11 mouse cellular contexts compared by ENCODE assay signal in genomic region chrX:36884719-36885118, GRCm38 (mm10). TPM values are rescaled to one million over a fixed set of nuclear protein-coding genes. Genes with fewer than 3 reads are reported as not detected.
DNase-seq lines count a peak whose midpoint lies in the region; ATAC-seq and TF ChIP-seq lines count a peak whose summit lies in the region.
"Had no signal": no experiment of that assay in that cellular context is flagged by ENCODE, and none has a peak within 500 bp of the region (broad histone marks: within the 10 kb centered on the region; RNA-seq: fewer than 3 reads in every experiment).

No protein-coding gene starts in this region.

- TF ChIP-seq CTCF in layer of hippocampus, adult 2 months (conservative IDR thresholded peaks at IDR 0.05), result peak; percentile 63
- no peak for TF ChIP-seq CTCF in thymus, adult 2 months (IDR thresholded peaks at IDR 0.05; ENCODE audit: borderline replicate concordance, control insufficient read depth, extremely low read depth, insufficient read depth, low read length, poor library complexity)
- peak; percentile 58 for TF ChIP-seq CTCF in stomach, postnatal 0 days (IDR thresholded peaks at IDR 0.05; ENCODE audit: low read depth)

- no peak overlapping the region for H3K27ac ChIP-seq in layer of hippocampus, adult 2 months
- H3K27ac ChIP-seq in thymus, adult 2 months (ENCODE audit: control insufficient read depth, insufficient read depth, low read length), result no peak overlapping the region
- H3K27ac ChIP-seq in stomach, postnatal 0 days (replicated peaks), result no peak overlapping the region

- no peak overlapping the region for H3K4me2 ChIP-seq in stomach, postnatal 0 days (replicated peaks; ENCODE audit: low read depth)
- H3K4me2 ChIP-seq: heart, embryonic 11.5 days had no signal

- no peak for ATAC-seq in CD4-positive, CD25-positive, alpha-beta regulatory T cell, adult 4 months
- no peak for ATAC-seq in stomach, postnatal 0 days (ENCODE audit: low FRiP score, low TSS enrichment)
- ATAC-seq: intestine, embryonic 16.5 days had no signal

- no peaks in the 10 kb centered on the region for H3K4me1 ChIP-seq in thymus, adult 2 months (replicated peaks; ENCODE audit: control insufficient read depth, insufficient read depth, low read length)
- H3K4me1 ChIP-seq in stomach, postnatal 0 days (replicated peaks; ENCODE audit: control insufficient read depth, insufficient read depth), result no peaks in the 10 kb centered on the region

- no peaks in the 10 kb centered on the region for H3K36me3 ChIP-seq in thymus, adult 2 months (ENCODE audit: control insufficient read depth, insufficient read depth, low read length)
- H3K36me3 ChIP-seq in stomach, postnatal 0 days (ENCODE audit: control insufficient read depth, insufficient read depth, low read length), result no peaks in the 10 kb centered on the region

- H3K9ac ChIP-seq in stomach, postnatal 0 days (ENCODE audit: low read length), result no peak overlapping the region

- no peak overlapping the region for H3K4me3 ChIP-seq in layer of hippocampus, adult 2 months
- no peak overlapping the region for H3K4me3 ChIP-seq in thymus, adult 2 months (ENCODE audit: control insufficient read depth, insufficient read depth, low read length)
- no peak overlapping the region for H3K4me3 ChIP-seq in stomach, postnatal 0 days (ENCODE audit: low read depth, low read length)

- 100% methylated on average over 1 of the region's 1 CpGs for WGBS in thymus, adult 2 months
- WGBS in stomach, postnatal 0 days, result 88% methylated on average over 1 of the region's 1 CpGs

- TF ChIP-seq POLR2A in thymus, adult 2 months (IDR thresholded peaks at IDR 0.05; ENCODE audit: control insufficient read depth, extremely low read depth, insufficient read depth, low read length, poor library complexity), result no peak

- TF ChIP-seq EP300 in stomach, postnatal 0 days (optimal IDR thresholded peaks at IDR 0.05), result no peak

- peak; percentile 44 for DNase-seq in CD4-positive, CD25-positive, alpha-beta regulatory T cell, adult 2 months (ENCODE audit: low read depth, low spot score)
- no peak for DNase-seq in layer of hippocampus, adult 2 months (ENCODE audit: low spot score in 2 of 2)
- DNase-seq in layer of hippocampus, adult 11-12 months (ENCODE audit: low spot score), result no peak
- DNase-seq in thymus, postnatal 4 days, result peak; percentile 57
- DNase-seq in thymus, adult 2 months, result no peak
- peak; percentile 21 for DNase-seq in stomach, postnatal 0 days (ENCODE audit: low spot score)
- no peak for DNase-seq in gastrocnemius, postnatal 10 days
- DNase-seq: cerebellum, adult 9-10 months had no signal

- no peaks in the 10 kb centered on the region for H3K27me3 ChIP-seq in thymus, adult 2 months (ENCODE audit: control insufficient read depth, insufficient read depth, low read length)
- no peaks in the 10 kb centered on the region for H3K27me3 ChIP-seq in stomach, postnatal 0 days (ENCODE audit: control insufficient read depth, insufficient read depth, low read length)

- H3K9me3 ChIP-seq in stomach, postnatal 0 days (ENCODE audit: control insufficient read depth, low read length), result no peaks in the 10 kb centered on the region

RNA-seq across cellular contexts. Expression of gene C330007P06Rik, which starts 10.8 kb away (rescaled TPM):
- polyA plus RNA-seq in CD4-positive, CD25-positive, alpha-beta regulatory T cell, adult 4 months (2017; shearing (Covaris generic)), result 10 to 100 TPM; 26.8 to 28.7 TPM
- total RNA-seq in layer of hippocampus, adult 2 months (2021), result 10 to 100 TPM; 40.4 TPM
- polyA plus RNA-seq in thymus, adult 2 months (2012; rRNA removed), result 15.3 and 18.9 TPM in 2 replicates
- polyA plus RNA-seq in stomach, postnatal 0 days (2015; fragmentation: Nextera tagmentation; extraction: Ambion mirVana), result 14.6 and 15.1 TPM in 2 replicates
- total RNA-seq in gastrocnemius, postnatal 10 days (2021), result 10 to 100 TPM; 12.1 to 13.8 TPM

RNA-seq across cellular contexts. Expression of gene Ube2a, which starts 11.0 kb away (rescaled TPM):
- 100 to 1,000 TPM; 110 to 131 TPM for polyA plus RNA-seq in CD4-positive, CD25-positive, alpha-beta regulatory T cell, adult 4 months (2017; shearing (Covaris generic))
- 10 to 100 TPM; 52.0 to 53.8 TPM for total RNA-seq in layer of hippocampus, adult 2 months (2021)
- 45.9 and 53.4 TPM in 2 replicates for polyA plus RNA-seq in thymus, adult 2 months (2012; rRNA removed)
- polyA plus RNA-seq in stomach, postnatal 0 days (2015; fragmentation: Nextera tagmentation; extraction: Ambion mirVana), result 128 and 139 TPM in 2 replicates
- 10 to 100 TPM; 45.4 to 45.8 TPM for total RNA-seq in gastrocnemius, postnatal 10 days (2021)

RNA-seq across cellular contexts. Expression of gene Nkrf, which starts 18.0 kb away (rescaled TPM):
- 1 to 10 TPM; 2.0 TPM for polyA plus RNA-seq in CD4-positive, CD25-positive, alpha-beta regulatory T cell, adult 4 months (2017; shearing (Covaris generic))
- total RNA-seq in layer of hippocampus, adult 2 months (2021), result 10 to 100 TPM; 29.7 to 32.2 TPM
- polyA plus RNA-seq in thymus, adult 2 months (2012; rRNA removed), result 1.2 and 1.7 TPM in 2 replicates
- 0.79 and 0.94 TPM in 2 replicates for polyA plus RNA-seq in stomach, postnatal 0 days (2015; fragmentation: Nextera tagmentation; extraction: Ambion mirVana)
- 1 to 10 TPM; 3.4 to 4.6 TPM for total RNA-seq in gastrocnemius, postnatal 10 days (2021)

Comparison
In these comparisons a context has a peak if more than half of its experiments do, and no peak if none do; other contexts are left out.
1. DNase-seq: peak in CD4-positive, CD25-positive, alpha-beta regulatory T cell, adult 2 months (single experiment), thymus, postnatal 4 days (single experiment) and stomach, postnatal 0 days (single experiment); none in layer of hippocampus, adult 2 months (0 of 2), layer of hippocampus, adult 11-12 months (single experiment), thymus, adult 2 months (single experiment) and gastrocnemius, postnatal 10 days (single experiment).